Mouse (Mus musculus) kidney, postnatal 25 days (tissue): ENCODE results near the gene Gm20388.

Experiments used
- DNase-seq, 2 experiments: peaks; one replicate each; pipeline ENCODE4 v3.0.0; 2021; ENCODE audit warnings: mixed read lengths in 2 of 2

The Gm20388 gene

GRCm38 (mm10) chr8:124288215-124288864 is 4377.7 kb downstream of the Gm20388 start:
- DNase-seq, result no peak

DNA sequence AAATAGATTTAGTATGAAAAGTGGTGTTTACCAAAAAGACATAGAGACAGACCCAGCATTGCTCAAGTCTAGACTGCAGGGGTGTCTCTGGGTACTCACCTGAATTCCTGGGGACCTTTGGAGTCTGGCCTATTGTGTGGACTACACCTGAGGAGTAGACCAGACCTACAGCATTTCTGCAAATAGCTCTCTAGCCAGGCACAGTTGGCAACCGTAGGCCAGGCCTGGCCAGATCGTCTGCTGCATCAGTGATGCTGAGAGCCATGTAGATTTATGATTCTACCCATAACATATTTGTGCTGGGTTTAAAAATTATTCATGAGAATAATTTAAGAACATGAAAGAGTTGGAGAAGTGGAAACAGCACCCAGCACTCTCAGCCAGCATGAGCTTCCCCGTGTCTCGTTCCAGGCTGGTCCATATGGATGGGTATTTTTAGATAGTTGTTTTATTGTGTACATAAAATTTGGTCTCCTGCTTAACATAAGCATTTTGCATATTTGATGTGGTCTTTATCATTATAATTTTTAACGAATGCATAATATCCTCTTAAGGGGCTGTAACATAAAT is 4378.9 kb downstream of the Gm20388 start:
- no peak for DNase-seq

DNA sequence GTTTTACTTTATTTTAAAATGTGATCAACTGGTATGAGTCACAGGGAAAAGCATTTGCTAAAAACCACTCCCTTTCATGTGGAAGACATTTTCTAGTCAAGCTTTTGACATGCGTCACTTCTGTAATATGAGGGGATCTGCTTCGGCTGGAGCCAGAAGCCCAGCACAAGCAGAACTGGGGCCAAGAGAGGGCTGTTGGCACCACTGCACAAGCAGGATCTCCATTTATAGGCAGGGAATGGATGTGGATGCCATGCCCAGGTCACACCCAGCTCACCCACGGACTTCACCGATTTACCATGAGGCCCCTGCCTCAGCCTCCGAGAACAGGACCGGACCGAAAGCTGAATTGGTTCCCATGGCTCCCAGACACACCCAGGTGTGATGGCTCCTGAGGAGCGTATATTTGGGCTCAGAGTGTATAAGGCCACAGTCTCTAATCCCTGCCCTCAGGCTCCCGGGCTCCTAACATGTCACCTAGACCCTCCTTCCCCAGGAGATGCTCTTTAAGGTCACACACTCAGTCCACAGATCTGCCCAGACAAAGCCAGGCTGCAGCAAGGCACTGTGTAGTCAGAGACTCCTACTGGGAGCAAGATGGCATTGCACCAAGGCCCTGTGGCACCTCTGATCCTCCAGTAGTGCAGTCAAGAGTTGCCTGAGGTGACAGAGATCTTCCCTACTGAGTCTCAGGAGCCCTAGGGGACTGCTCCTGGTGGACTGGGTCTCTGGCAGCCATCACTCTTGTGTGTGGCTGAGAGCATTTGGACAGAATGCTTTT is 4380.5 kb downstream of the Gm20388 start:
- DNase-seq, result peak in 1 of 2 experiments; percentile 58

DNA sequence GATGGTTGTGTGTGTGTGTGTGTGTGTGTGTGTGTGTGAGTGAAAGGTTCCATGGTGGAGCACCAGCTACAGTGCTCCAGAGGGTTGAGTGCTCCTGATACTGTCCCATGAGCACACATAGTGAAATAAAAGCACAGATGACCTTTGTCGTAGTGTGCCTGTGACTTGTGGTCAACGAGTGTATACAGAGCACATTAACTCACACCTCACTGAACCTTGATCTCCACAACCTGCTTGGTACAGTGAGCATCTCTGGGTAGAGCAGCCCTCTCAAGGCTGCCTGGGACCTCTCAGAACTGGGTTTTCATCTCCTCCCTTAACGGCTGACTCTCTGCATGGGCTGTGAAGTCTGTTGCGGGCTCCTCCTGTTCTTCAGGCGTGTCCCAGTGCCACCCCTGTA is 4381.1 kb downstream of the Gm20388 start:
- DNase-seq, result no peak

DNA sequence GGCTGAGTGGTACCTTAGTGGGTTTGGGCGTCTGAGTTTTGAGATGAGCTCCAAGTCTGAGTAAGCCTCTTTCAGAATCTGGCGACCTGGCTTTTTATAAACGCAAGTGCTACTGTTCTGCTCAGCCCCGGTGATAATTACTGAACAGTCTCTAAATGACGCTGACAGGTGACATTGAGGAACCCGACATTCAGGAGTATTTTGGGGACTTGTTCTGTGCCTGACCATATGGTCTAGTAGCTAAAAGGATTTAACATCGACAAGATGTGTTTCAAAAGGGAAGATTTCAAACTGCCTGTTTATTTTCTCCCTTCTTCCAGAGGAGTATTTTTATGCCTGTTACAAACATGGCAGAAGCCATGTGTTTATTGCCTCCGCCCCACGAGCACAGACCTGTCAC is 4382.3 kb downstream of the Gm20388 start:
- DNase-seq, result no peak

DNA sequence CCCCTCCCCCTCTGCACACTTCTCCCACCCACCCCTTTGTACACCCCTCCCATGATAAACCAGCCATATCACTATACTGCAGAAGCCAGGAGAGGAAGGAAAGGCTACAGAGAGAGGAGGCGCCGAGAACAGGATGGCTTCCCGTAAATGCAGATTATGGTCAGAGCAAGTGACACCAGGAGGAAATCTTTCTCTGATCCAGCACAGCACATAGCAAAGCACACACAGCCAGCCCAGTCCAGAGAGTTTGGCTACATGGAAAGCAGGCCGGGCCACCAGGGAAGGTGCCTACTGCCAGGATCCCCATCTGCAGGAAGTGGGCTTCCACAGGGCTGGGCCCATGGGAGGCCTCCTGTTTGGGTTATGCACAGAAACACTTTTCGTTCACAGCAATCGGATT is 4383.8 kb downstream of the Gm20388 start:
- no peak for DNase-seq

GRCm38 (mm10) chr8:124294900-124295299 is 4384.3 kb downstream of the Gm20388 start:
- no peak for DNase-seq

DNA sequence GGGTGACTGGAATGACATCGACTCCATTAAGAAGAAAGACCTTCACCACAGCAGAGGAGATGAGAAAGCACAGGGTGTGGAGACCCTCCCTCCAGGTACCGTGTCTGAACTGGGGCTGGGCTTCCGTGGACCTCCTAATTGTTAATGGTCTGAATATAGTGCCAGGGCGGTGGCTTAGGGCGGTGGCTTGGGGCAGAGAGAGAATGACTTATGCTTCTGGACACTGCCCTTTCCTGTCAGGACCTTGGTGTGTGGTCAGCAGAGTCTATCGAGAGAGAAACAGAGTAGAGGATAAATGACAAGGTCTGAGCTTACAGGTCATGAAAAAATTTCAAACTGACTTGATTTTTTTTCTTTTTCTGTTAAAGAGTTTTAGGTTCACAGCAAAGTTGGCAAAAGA is 4384.7 kb downstream of the Gm20388 start:
- no peak for DNase-seq

GRCm38 (mm10) chr8:124301512-124301911 is 4390.9 kb downstream of the Gm20388 start:
- DNase-seq, result no peak

DNA sequence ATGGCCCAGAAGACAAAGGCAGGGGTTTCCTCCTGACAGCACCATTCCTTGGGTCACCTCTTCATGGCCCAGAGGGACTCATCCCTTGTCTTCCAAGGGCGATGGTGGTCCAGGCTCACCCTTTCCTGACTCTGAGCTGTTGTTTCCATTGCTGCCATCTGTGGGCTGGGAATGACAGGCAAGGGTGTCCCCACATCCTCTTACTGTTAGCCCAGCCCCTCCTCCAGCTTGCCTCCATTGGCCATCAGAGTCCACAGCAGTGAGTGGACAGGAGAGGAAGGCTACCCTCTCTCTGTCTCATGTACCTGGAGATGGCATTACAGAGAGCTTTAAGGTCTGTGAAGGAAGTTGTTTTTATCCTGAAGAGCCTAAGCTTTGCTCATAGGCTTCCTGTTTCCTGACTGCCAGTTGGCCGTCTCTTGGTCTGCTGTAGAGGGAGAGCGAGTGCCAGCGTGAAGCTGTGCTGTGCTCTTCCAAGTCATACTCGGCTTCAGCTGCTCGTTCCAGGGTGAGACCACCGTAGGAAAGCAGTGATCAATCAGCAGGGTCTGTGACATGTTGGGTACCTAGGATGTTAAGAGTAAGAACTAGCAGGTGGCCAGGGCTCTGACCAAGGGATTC is 4391.4 kb downstream of the Gm20388 start:
- DNase-seq, result no peak

- DNase-seq, result peak; percentile 59 to 81
Observed at GRCm38 (mm10) chr8:124303211-124303902, 4392.7 kb downstream of the Gm20388 start.

DNA sequence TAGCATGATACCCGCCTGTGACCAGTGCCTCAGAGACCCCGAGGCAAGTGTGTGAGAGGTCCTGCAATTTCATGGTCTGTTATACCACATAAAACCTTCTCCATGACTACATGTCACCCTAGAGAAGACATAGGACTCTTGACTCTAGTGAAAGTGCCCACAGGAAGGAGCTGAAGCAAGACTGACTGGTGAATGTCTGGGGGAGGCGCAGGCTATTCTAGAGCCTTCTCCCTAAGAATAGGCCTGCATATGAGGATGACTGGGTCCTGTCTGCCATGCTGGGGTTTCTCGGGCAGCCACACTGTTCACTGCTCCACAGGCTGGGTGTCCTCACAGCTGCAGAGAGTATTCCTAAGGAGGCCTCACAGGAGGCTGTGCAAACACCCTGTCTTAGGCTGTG is 4393.5 kb downstream of the Gm20388 start:
- no peak for DNase-seq

- no peak for DNase-seq
Observed at GRCm38 (mm10) chr8:124306574-124306973, 4395.9 kb downstream of the Gm20388 start.

DNA sequence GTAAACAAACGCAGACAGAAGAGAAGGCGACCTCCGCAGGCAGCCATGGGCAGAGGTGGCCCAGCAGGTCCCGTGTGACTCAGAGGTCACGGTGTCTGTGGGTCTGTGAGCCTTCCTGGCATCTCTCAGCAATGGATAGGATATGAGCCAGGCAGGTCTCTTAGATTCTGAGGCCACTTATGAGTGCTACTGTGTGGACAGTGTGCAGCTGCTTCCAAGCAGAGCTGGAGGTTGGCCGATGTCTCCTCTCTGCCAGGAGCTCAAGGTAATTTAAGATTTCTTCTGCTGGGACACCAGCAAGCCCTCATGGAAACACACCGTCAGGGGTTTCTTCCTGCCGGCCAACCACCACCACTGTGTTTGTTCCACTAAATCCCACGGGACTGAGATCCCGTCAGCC is 4397.1 kb downstream of the Gm20388 start:
- no peak for DNase-seq

DNA sequence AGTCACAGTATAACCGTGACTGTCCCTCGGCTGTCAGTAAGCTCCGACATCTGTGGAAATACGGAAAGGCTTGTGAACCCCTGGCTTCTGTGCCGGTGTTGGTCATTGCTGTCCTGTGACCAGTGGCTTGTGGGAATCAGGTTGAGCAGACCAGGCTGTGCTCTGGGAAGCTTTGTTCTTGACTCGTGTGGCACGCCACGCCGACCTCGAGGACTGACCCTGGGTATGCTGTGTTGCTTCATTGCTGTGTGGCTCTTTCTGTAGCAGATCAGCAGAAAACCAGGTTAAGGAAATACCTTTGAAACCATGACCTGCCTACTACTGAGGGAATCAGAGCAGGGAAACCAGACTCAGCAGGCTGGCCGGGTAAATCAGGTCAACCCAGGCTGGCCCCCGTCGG is 4399.9 kb downstream of the Gm20388 start:
- peak; percentile 17 to 50 for DNase-seq

DNA sequence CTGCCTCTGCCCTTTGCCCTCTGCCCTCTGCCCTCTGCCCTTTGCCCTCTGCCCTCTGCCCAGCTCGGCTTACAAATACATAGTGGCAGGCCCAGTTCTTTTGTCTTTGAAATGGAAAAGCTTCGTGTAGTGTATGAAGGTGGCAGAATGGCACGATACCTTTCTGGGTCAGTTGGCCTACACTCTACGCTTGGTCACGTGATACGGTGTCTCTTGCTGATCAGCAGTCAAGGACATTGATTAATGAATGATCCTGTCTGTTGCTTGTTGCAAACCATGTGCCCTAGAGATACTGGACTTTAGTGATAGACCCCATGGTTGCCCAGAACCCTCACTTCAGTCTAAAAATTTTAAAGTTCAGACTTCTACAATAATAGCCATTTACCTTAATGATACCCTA is 4400.5 kb downstream of the Gm20388 start:
- DNase-seq, result no peak

GRCm38 (mm10) chr8:124311723-124312122 is 4401.1 kb downstream of the Gm20388 start:
- no peak for DNase-seq

GRCm38 (mm10) chr8:124312228-124312627 is 4401.6 kb downstream of the Gm20388 start:
- no peak for DNase-seq

GRCm38 (mm10) chr8:124314803-124315202 is 4404.2 kb downstream of the Gm20388 start:
- peak in 1 of 2 experiments; percentile 32 for DNase-seq

GRCm38 (mm10) chr8:124316466-124317136 is 4406.0 kb downstream of the Gm20388 start:
- DNase-seq, result peak; percentile 62 to 75

DNA sequence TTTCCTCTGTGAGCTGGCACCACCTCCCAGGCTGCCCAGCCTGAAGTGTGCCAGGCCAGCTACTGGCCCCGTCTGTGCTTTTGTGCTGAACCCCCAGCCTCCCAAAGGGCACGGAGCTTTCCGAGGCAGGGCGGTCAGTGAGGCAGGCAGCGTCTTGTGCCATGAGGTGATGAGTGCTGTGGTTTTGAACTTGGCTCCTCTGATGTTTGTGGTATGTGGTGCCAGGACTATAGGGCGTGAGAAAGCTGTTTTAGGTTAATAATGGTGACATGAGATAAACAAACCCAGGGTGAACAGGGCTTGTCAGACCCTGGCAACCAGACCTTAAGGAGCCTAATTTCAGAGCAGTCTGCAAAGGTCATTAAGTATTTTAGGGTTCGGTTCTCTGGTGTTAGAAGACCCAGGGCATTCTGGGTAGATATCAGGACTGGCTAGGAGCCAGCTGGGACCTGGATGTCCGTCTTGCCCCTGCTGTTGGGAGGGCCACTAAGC is 4406.6 kb downstream of the Gm20388 start:
- peak in 1 of 2 experiments; percentile 29 for DNase-seq

- no peak for DNase-seq
Observed at GRCm38 (mm10) chr8:124317821-124318220, 4407.2 kb downstream of the Gm20388 start.
